Mouse (Mus musculus) G1E (cell line): ENCODE results near the gene Zfp143. TPM values are rescaled to one million over a fixed set of nuclear protein-coding genes. Genes with fewer than 3 reads are reported as not detected.

Source experiments
- ATAC-seq: 2 replicates; pipeline ENCODE4 v1.8.0; 2016; ENCODE audit warnings: mild to moderate bottlenecking; ENCODE audit not compliant: insufficient number of reproducible peaks, poor library complexity, low FRiP score, severe bottlenecking; ENCODE audit errors: extremely low read depth
- DNase-seq: peaks from one replicate; pipeline ENCODE4 v3.0.0; 2012; ENCODE audit warnings: low spot score
- H3K27me3 ChIP-seq: 2 replicates; pipeline ENCODE4 v1.6.1; 2012; ENCODE audit warnings: mild to moderate bottlenecking, low read length, inconsistent platforms; ENCODE audit not compliant: insufficient read depth
- H3K36me3 ChIP-seq: replicated peaks from 2 replicates; pipeline ENCODE3; 2012; ENCODE audit warnings: mild to moderate bottlenecking, inconsistent platforms
- H3K4me1 ChIP-seq: 2 replicates; pipeline ENCODE4 v1.6.1; 2012; ENCODE audit warnings: low read depth, low read length, inconsistent platforms, mixed read lengths; ENCODE audit not compliant: insufficient read depth
- H3K4me3 ChIP-seq: 2 replicates; pipeline ENCODE4 v1.5.1; 2012; ENCODE audit warnings: low read depth, mild to moderate bottlenecking, inconsistent platforms, low read length, moderate library complexity, mixed read lengths
- H3K9me3 ChIP-seq: replicated peaks from 2 replicates; pipeline ENCODE4 v1.6.1; 2012; ENCODE audit warnings: inconsistent platforms
- CTCF ChIP-seq: IDR thresholded peaks from 2 replicates; pipeline ENCODE4 v1.5.1; 2012; ENCODE audit warnings: low read depth, low read length, inconsistent platforms, mixed read lengths
- GATA1 ChIP-seq: IDR thresholded peaks from 2 replicates; pipeline ENCODE4 v1.6.1; 2012; ENCODE audit warnings: borderline replicate concordance, low read length, inconsistent platforms, mixed read lengths
- GATA2 ChIP-seq: IDR thresholded peaks from 2 replicates; pipeline ENCODE4 v1.6.1; 2012; ENCODE audit warnings: low read depth, low read length, inconsistent platforms, borderline replicate concordance
- POLR2AphosphoS5 ChIP-seq: IDR thresholded peaks from 2 replicates; pipeline ENCODE4 v1.6.1; 2012; ENCODE audit warnings: low read depth, low read length, inconsistent platforms; ENCODE audit not compliant: insufficient replicate concordance
- TAL1 ChIP-seq: conservative IDR thresholded peaks from 2 replicates; pipeline ENCODE4 v1.6.1; 2012; ENCODE audit warnings: low read depth, low read length, inconsistent platforms, mixed read lengths
- polyA plus RNA-seq: library from polyadenylated mRNA; stranded (reverse); fragments of >175 nt; gene quantifications from 2 replicates; pipeline ENCODE4 v1.2.3, GENCODE M21; 2012
- total RNA-seq, 2 experiments: library from RNA; stranded (forward) in 1 of 2; stranded (reverse) in 1 of 2; fragments of 200-1000 nt in 1 of 2; fragments of >200 nt in 1 of 2; fragmentation: Nextera tagmentation in 1 of 2; gene quantifications; 2 replicates each; pipeline ENCODE4 v1.2.3; 2014 to 2017

Zfp143 gene
- total and polyA plus RNA-seq, 3 experiments = 1.6 to 53.8 (median 34.8) TPM

GRCm38 (mm10) chr7:110060669-110061198, 283 bp upstream of the Zfp143 start:
- Histone ChIP-seq H3K36me3 (peaks cover 52% of the 10 kb centered on the region), H3K9me3 (no peaks in the 10 kb centered on the region)
- ATAC-seq = 0 out of 2 replicates have a peak, but pooled peaks have one; percentile 0

GRCm38 (mm10) chr7:110061752-110062273, 796 bp downstream of the Zfp143 start:
- Histone ChIP-seq H3K36me3 (peaks cover 49% of the 10 kb centered on the region), H3K4me1 (peaks cover 35% of the 10 kb centered on the region), H3K27me3 (no peaks in the 10 kb centered on the region), H3K4me3 (peak overlapping the region; percentile 89), H3K9me3 (no peaks in the 10 kb centered on the region)
- ATAC-seq = peak; percentile 18
- peak; percentile 91 for DNase-seq
- TF ChIP-seq CTCF = no peak
- no peak for TF ChIP-seq GATA1
- no peak for TF ChIP-seq TAL1
- no peak for TF ChIP-seq POLR2AphosphoS5
- no peak for TF ChIP-seq GATA2

More at GRCm38 (mm10) chr7:110060669-110061198, 283 bp upstream of the Zfp143 start:
- no peak for TF ChIP-seq GATA1
- no peak; the same call in 1 of the 2 replicates for TF ChIP-seq POLR2AphosphoS5
- TF ChIP-seq TAL1 = no peak
- Histone ChIP-seq H3K27me3 (no peaks in the 10 kb centered on the region), H3K4me3 (peak overlapping the region; percentile 89), H3K4me1 (peaks cover 33% of the 10 kb centered on the region)
- DNase-seq = no peak

GRCm38 (mm10) chr7:110063731-110064130, 2.7 kb downstream of the Zfp143 start:
- TF ChIP-seq GATA1 (no peak), POLR2AphosphoS5 (no peak), TAL1 (no peak), CTCF (no peak), GATA2 (no peak)
- Histone ChIP-seq H3K9me3 (no peaks in the 10 kb centered on the region), H3K4me1 (peaks cover 34% of the 10 kb centered on the region), H3K27me3 (no peaks in the 10 kb centered on the region), H3K4me3 (no peak overlapping the region; the same call in 1 of the 2 replicates), H3K36me3 (peaks cover 49% of the 10 kb centered on the region)
- DNase-seq = no peak
- no peak for ATAC-seq

GRCm38 (mm10) chr7:110069070-110069469, 8.1 kb downstream of the Zfp143 start:
- DNase-seq = no peak
- no peaks in the 10 kb centered on the region for H3K27me3 ChIP-seq
- peaks cover 13% of the 10 kb centered on the region for H3K4me1 ChIP-seq
- peaks cover 76% of the 10 kb centered on the region for H3K36me3 ChIP-seq
- H3K9me3 ChIP-seq = no peaks in the 10 kb centered on the region
- no peak for TF ChIP-seq GATA2
- TF ChIP-seq POLR2AphosphoS5 = no peak
- TF ChIP-seq GATA1 = no peak
- TF ChIP-seq TAL1 = no peak
- no peak for TF ChIP-seq CTCF
- no peak overlapping the region for H3K4me3 ChIP-seq
- no peak for ATAC-seq

GRCm38 (mm10) chr7:110078168-110078567, 17.2 kb downstream of the Zfp143 start:
- Histone ChIP-seq H3K36me3 (peaks cover 91% of the 10 kb centered on the region), H3K4me1 (no peaks in the 10 kb centered on the region), H3K4me3 (no peak overlapping the region), H3K27me3 (no peaks in the 10 kb centered on the region), H3K9me3 (no peaks in the 10 kb centered on the region)
- ATAC-seq (no peak), DNase-seq (no peak)
- TF ChIP-seq CTCF = no peak
- TF ChIP-seq GATA1 = no peak

GRCm38 (mm10) chr7:110083386-110084165, 22.6 kb downstream of the Zfp143 start:
- Histone ChIP-seq H3K9me3 (no peaks in the 10 kb centered on the region), H3K4me3 (no peak overlapping the region), H3K27me3 (no peaks in the 10 kb centered on the region), H3K36me3 (peaks cover 96% of the 10 kb centered on the region), H3K4me1 (peaks cover 4% of the 10 kb centered on the region)
- ATAC-seq (no peak), DNase-seq (peak; percentile 43)
- peak; percentile 58 for TF ChIP-seq CTCF
- TF ChIP-seq POLR2AphosphoS5 = no peak
- TF ChIP-seq GATA1 = no peak
- no peak for TF ChIP-seq TAL1
- TF ChIP-seq GATA2 = no peak
